9 mouse cellular contexts compared by ENCODE assay signal in the genomic region with DNA sequence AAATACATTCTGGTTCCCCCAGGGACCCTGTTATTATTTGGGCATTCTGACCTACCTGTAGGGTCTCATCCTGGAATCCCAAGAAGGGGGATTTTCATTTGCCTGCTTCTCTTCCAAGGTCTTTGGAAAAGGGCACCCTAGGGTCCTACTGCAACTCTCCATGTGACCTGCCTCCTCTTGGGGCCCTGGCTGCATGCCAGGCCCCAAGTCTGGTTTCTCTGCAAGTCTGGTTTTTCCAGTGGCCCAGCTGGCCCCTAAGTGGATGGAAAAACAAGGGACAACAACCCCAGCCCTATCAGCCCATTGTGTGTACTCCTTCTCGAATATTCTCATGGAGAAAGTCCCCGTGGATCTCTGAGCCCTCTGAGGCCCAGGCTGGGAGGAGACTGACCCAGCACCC. TPM values are rescaled to one million over a fixed set of nuclear protein-coding genes. Genes with fewer than 3 reads are reported as not detected.
A peak's percentile ranks its signal among the peaks of the same experiment; 100 is the strongest.
DNase-seq lines count a peak whose midpoint lies in the region; ATAC-seq lines count a peak whose summit lies in the region.
"Had no signal": no experiment of that assay in that cellular context is flagged by ENCODE, and none has a peak within 500 bp of the region (broad histone marks: within the 10 kb centered on the region; RNA-seq: fewer than 3 reads in every experiment).

No protein-coding gene starts in this region.

- peaks cover 79% of the 10 kb centered on the region for H3K4me1 ChIP-seq in erythroblast, embryonic 14.5 days (ENCODE audit: control insufficient read depth)
- peaks cover 7% of the 10 kb centered on the region for H3K4me1 ChIP-seq in neural tube, embryonic 11.5 days (ENCODE audit: control insufficient read depth, insufficient read depth, low read length)
- peaks cover 60% of the 10 kb centered on the region for H3K4me1 ChIP-seq in liver, embryonic 12.5 days

- no peak overlapping the region for H3K27ac ChIP-seq in neural tube, embryonic 11.5 days (ENCODE audit: low read depth, low read length)
- peak overlapping the region; percentile 93 for H3K27ac ChIP-seq in liver, embryonic 12.5 days

- H3K9me3 ChIP-seq in erythroblast, embryonic 14.5 days (ENCODE audit: control insufficient read depth, low read length): peaks cover 29% of the 10 kb centered on the region
- no peaks in the 10 kb centered on the region for H3K9me3 ChIP-seq in neural tube, embryonic 11.5 days (ENCODE audit: control insufficient read depth, low read length)
- H3K9me3 ChIP-seq in liver, embryonic 12.5 days (replicated peaks): no peaks in the 10 kb centered on the region

- no peaks in the 10 kb centered on the region; the same call in 1 of the 2 replicates for H3K27me3 ChIP-seq in erythroblast, embryonic 14.5 days (ENCODE audit: control insufficient read depth)
- H3K27me3 ChIP-seq in neural tube, embryonic 11.5 days (ENCODE audit: control insufficient read depth, insufficient read depth, low read length): peaks cover 3% of the 10 kb centered on the region
- H3K27me3 ChIP-seq in liver, embryonic 12.5 days (replicated peaks): peaks cover 22% of the 10 kb centered on the region; the same call in 1 of the 2 replicates

- no peak overlapping the region for H3K9ac ChIP-seq in neural tube, embryonic 11.5 days (ENCODE audit: low read length)
- peak overlapping the region; percentile 74 for H3K9ac ChIP-seq in liver, embryonic 12.5 days

- WGBS in neural tube, embryonic 11.5 days: 86% methylated on average over 2 of the region's 2 CpGs
- WGBS in liver, embryonic 12.5 days (ENCODE audit: insufficient replicate concordance): 58% methylated on average over 2 of the region's 2 CpGs

- H3K4me3 ChIP-seq in erythroblast, embryonic 14.5 days (replicated peaks): peak overlapping the region; percentile 71
- no peak overlapping the region for H3K4me3 ChIP-seq in neural tube, embryonic 11.5 days (ENCODE audit: low read depth, low read length)
- H3K4me3 ChIP-seq in liver, embryonic 12.5 days: peak overlapping the region; percentile 64

- ATAC-seq in erythroblast, adult 5-6 weeks (replicated peaks; ENCODE audit: low FRiP score, poor library complexity, severe bottlenecking): no peak
- ATAC-seq in neural tube, embryonic 11.5 days (ENCODE audit: insufficient read depth, low FRiP score, low TSS enrichment): no peak
- ATAC-seq in liver, embryonic 12.5 days: no peak
- ATAC-seq in CD4-positive, CD25-positive, alpha-beta regulatory T cell, adult 4 months: no peak

- H3K36me3 ChIP-seq in erythroblast, embryonic 14.5 days (ENCODE audit: control insufficient read depth): peaks cover 44% of the 10 kb centered on the region
- no peaks in the 10 kb centered on the region for H3K36me3 ChIP-seq in neural tube, embryonic 11.5 days (ENCODE audit: control insufficient read depth, insufficient read depth, low read length)
- H3K36me3 ChIP-seq in liver, embryonic 12.5 days: peaks cover 26% of the 10 kb centered on the region

- H3K4me2 ChIP-seq in neural tube, embryonic 11.5 days (ENCODE audit: low read depth): peak overlapping the region; percentile 81
- peak overlapping the region; percentile 83 for H3K4me2 ChIP-seq in liver, embryonic 12.5 days

- no peak for DNase-seq in neural tube, embryonic 11.5 days (ENCODE audit: low spot score)
- DNase-seq in neural tube, embryonic 10.5 days (ENCODE audit: extremely low spot score, low spot score): no peak
- DNase-seq in embryo, embryonic 10.5 days (ENCODE audit: low spot score): no peak
- DNase-seq in adrenal gland, postnatal 4 days (ENCODE audit: low spot score in 2 of 2): no peak

RNA-seq across cellular contexts. Expression of a gene that starts 1.1 kb away (rescaled TPM):
- 18.8 and 21.4 TPM in 2 replicates for polyA plus RNA-seq in erythroblast, embryonic 14.5 days (2012)
- 1.7 and 6.0 TPM in 2 replicates for total RNA-seq in erythroblast, adult 5-6 weeks (2015; ENCODE audit: low replicate concordance)
- total RNA-seq in erythroblast, adult 5-6 weeks (2017; ENCODE audit: low replicate concordance): 2.0 and 4.5 TPM in 2 replicates
- 4.2 and 5.5 TPM in 2 replicates for polyA plus RNA-seq in neural tube, embryonic 11.5 days (2014; fragmentation: Nextera tagmentation; extraction: Ambion mirVana)
- 61.4 and 61.6 TPM in 2 replicates for polyA plus RNA-seq in liver, embryonic 12.5 days (2016; fragmentation: Nextera tagmentation; extraction: Ambion mirVana)
- polyA plus RNA-seq in CD4-positive, CD25-positive, alpha-beta regulatory T cell, adult 4 months (2017; shearing (Covaris generic)): under 1 TPM in 1 of 2 experiments, not detected in 1; 0.51 TPM
- 10 to 100 TPM; 13.1 to 26.7 TPM for total RNA-seq in adrenal gland, postnatal 4 days (2021)

RNA-seq across cellular contexts. Expression of a gene that starts 1.6 kb away (rescaled TPM):
- polyA plus RNA-seq in erythroblast, embryonic 14.5 days (2012): 0.55 and 0.65 TPM in 2 replicates
- total RNA-seq in erythroblast, adult 5-6 weeks (2015; ENCODE audit: low replicate concordance): 1.0 TPM in 1 of 2 replicates, not detected in the other
- total RNA-seq in erythroblast, adult 5-6 weeks (2017; ENCODE audit: low replicate concordance): not detected in 2 replicates
- 2.0 and 2.4 TPM in 2 replicates for polyA plus RNA-seq in neural tube, embryonic 11.5 days (2014; fragmentation: Nextera tagmentation; extraction: Ambion mirVana)
- polyA plus RNA-seq in liver, embryonic 12.5 days (2016; fragmentation: Nextera tagmentation; extraction: Ambion mirVana): 6.9 and 7.2 TPM in 2 replicates
- 10 to 100 TPM; 11.9 to 12.3 TPM for polyA plus RNA-seq in CD4-positive, CD25-positive, alpha-beta regulatory T cell, adult 4 months (2017; shearing (Covaris generic))
- total RNA-seq in adrenal gland, postnatal 4 days (2021): 1 to 10 TPM; 7.7 to 7.8 TPM

RNA-seq across cellular contexts. Expression of a gene that starts 10.6 kb away (rescaled TPM):
- 10.6 and 12.9 TPM in 2 replicates for polyA plus RNA-seq in erythroblast, embryonic 14.5 days (2012)
- total RNA-seq in erythroblast, adult 5-6 weeks (2015; ENCODE audit: low replicate concordance): 6.1 and 12.7 TPM in 2 replicates
- total RNA-seq in erythroblast, adult 5-6 weeks (2017; ENCODE audit: low replicate concordance): 3.5 and 3.7 TPM in 2 replicates
- polyA plus RNA-seq in neural tube, embryonic 11.5 days (2014; fragmentation: Nextera tagmentation; extraction: Ambion mirVana): 37.3 and 40.5 TPM in 2 replicates
- polyA plus RNA-seq in liver, embryonic 12.5 days (2016; fragmentation: Nextera tagmentation; extraction: Ambion mirVana): 46.0 and 46.7 TPM in 2 replicates
- 10 to 100 TPM; 47.1 to 59.9 TPM for polyA plus RNA-seq in CD4-positive, CD25-positive, alpha-beta regulatory T cell, adult 4 months (2017; shearing (Covaris generic))
- total RNA-seq in adrenal gland, postnatal 4 days (2021): 10 to 100 TPM; 30.8 to 31.2 TPM

RNA-seq across cellular contexts. Expression of a gene that starts 17.3 kb away (rescaled TPM):
- 2.2 and 2.6 TPM in 2 replicates for polyA plus RNA-seq in erythroblast, embryonic 14.5 days (2012)
- total RNA-seq in erythroblast, adult 5-6 weeks (2015; ENCODE audit: low replicate concordance): 0.21 and 0.77 TPM in 2 replicates
- 0.17 TPM in 1 of 2 replicates, not detected in the other for total RNA-seq in erythroblast, adult 5-6 weeks (2017; ENCODE audit: low replicate concordance)
- polyA plus RNA-seq in neural tube, embryonic 11.5 days (2014; fragmentation: Nextera tagmentation; extraction: Ambion mirVana): 0.17 and 0.27 TPM in 2 replicates
- polyA plus RNA-seq in liver, embryonic 12.5 days (2016; fragmentation: Nextera tagmentation; extraction: Ambion mirVana): 2.4 and 2.9 TPM in 2 replicates
- polyA plus RNA-seq in CD4-positive, CD25-positive, alpha-beta regulatory T cell, adult 4 months (2017; shearing (Covaris generic)): not detected
- total RNA-seq in adrenal gland, postnatal 4 days (2021): 10 to 100 TPM; 12.8 to 13.2 TPM

RNA-seq across cellular contexts. Expression of a gene that starts 25.4 kb away (rescaled TPM):
- not detected in 2 replicates for polyA plus RNA-seq in erythroblast, embryonic 14.5 days (2012)
- not detected in 2 replicates for total RNA-seq in erythroblast, adult 5-6 weeks (2015; ENCODE audit: low replicate concordance)
- not detected in 2 replicates for total RNA-seq in erythroblast, adult 5-6 weeks (2017; ENCODE audit: low replicate concordance)
- 0.17 TPM in 1 of 2 replicates, not detected in the other for polyA plus RNA-seq in neural tube, embryonic 11.5 days (2014; fragmentation: Nextera tagmentation; extraction: Ambion mirVana)
- 0.06 and 0.10 TPM in 2 replicates for polyA plus RNA-seq in liver, embryonic 12.5 days (2016; fragmentation: Nextera tagmentation; extraction: Ambion mirVana)
- polyA plus RNA-seq in CD4-positive, CD25-positive, alpha-beta regulatory T cell, adult 4 months (2017; shearing (Covaris generic)): not detected
- total RNA-seq in adrenal gland, postnatal 4 days (2021): under 1 TPM in 1 of 2 experiments, not detected in 1; 0.36 TPM
- total RNA-seq: hematopoietic stem cell, adult 5-6 weeks had no signal
